Mouse (Mus musculus) intestine, postnatal 0 days (tissue): ENCODE data around the gene Dcaf15. TPM values are rescaled to one million over a fixed set of nuclear protein-coding genes. Genes with fewer than 3 reads are reported as not detected.

Source experiments
- ATAC-seq: fragments of 200-750 bp; cut with Nextera tagmentation; 2 replicates; pipeline ENCODE4 v1.8.0; 2017; ENCODE audit warnings: mild to moderate bottlenecking, moderate TSS enrichment, moderate library complexity
- H3K27ac ChIP-seq: fragments of 300-500 bp; sonication (generic); 2 replicates; pipeline ENCODE4 v1.5.1; 2014; ENCODE audit warnings: mild to moderate bottlenecking, low read depth, low read length, moderate library complexity
- H3K27me3 ChIP-seq: fragments of 300-500 bp; sonication (generic); replicated peaks from 2 replicates; pipeline ENCODE4 v1.6.1; 2014; ENCODE audit warnings: low read length, mixed read lengths; ENCODE audit not compliant: control insufficient read depth, insufficient read depth
- H3K36me3 ChIP-seq: fragments of 300-500 bp; sonication (generic); 2 replicates; pipeline ENCODE4 v1.6.1; 2014; ENCODE audit warnings: mild to moderate bottlenecking, moderate library complexity; ENCODE audit not compliant: control insufficient read depth, insufficient read depth
- H3K4me1 ChIP-seq: fragments of 300-500 bp; sonication (generic); replicated peaks from 2 replicates; pipeline ENCODE4 v1.6.1; 2014; ENCODE audit warnings: antibody characterized with exemption, low read length, mixed read lengths; ENCODE audit not compliant: control insufficient read depth, insufficient read depth
- H3K4me2 ChIP-seq: fragments of 300-500 bp; sonication (generic); replicated peaks from 2 replicates; pipeline ENCODE4 v1.6.1; 2014; ENCODE audit warnings: low read depth, mild to moderate bottlenecking, moderate library complexity
- H3K4me3 ChIP-seq: fragments of 300-500 bp; sonication (generic); 2 replicates; pipeline ENCODE4 v1.5.1; 2014; ENCODE audit warnings: low read depth, low read length
- H3K9ac ChIP-seq: fragments of 300-500 bp; sonication (generic); 2 replicates; pipeline ENCODE4 v1.6.1; 2014; ENCODE audit warnings: mild to moderate bottlenecking, low read depth, low read length
- H3K9me3 ChIP-seq: fragments of 300-500 bp; sonication (generic); 2 replicates; pipeline ENCODE4 v1.6.1; 2016; ENCODE audit warnings: mixed run types; ENCODE audit not compliant: control insufficient read depth
- CTCF ChIP-seq: sonication (generic); IDR thresholded peaks from 2 replicates; pipeline ENCODE4 v1.5.1; 2016; ENCODE audit warnings: low read depth, mild to moderate bottlenecking, control low read depth, antibody characterized with exemption, moderate library complexity
- WGBS: fragments of 180-500 bp; shearing (Covaris S2); extraction: QIAGEN DNeasy Blood & Tissue Kit; methylation state at CpG from one replicate; pipeline ENCODE4 v1.1.7; 2014; 5-methylcytosine and 5-hydroxymethylcytosine counted together
- polyA plus RNA-seq: library from polyadenylated mRNA; unstranded; fragments of >200 nt; fragmentation: Nextera tagmentation; extraction: Ambion mirVana; gene quantifications from 2 replicates; pipeline ENCODE4 v1.2.1, GENCODE M21; 2015

The Dcaf15 gene
- polyA plus RNA-seq, 1 experiment from 2014 or later: 8.6 TPM

DNA sequence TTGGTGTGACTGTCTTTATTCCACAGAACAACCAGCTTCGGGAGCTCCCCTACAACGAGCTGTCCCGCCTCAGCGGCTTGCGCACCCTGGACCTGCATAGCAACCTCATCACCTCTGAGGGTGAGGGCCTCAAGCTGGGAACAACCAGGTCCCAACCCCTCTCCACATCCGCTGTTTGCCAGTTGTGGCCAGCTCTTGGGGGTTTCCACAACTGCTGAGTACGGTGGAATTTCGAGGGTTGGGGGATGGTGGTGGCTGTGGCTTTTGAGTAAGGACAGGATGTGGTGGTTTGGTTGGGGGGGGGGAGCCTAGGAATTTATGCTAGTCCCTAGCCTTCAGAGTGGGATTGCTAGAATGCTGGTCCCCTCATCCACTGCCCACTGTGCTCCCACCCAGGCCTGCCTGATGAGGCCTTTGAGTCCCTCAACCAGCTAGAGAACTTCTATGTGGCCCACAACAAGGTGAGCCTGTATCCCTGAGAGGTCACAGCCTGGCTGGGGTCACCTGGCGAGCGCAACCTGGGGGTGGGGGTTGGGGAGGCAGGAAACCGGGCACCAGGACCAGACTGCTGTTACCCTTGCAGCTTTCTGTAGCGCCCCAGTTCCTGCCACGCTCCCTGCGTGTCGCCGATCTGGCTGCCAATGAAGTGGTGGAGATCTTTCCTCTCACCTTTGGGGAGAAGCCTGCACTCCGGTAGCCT, 22.8 kb upstream of the Dcaf15 start:
- no peaks in the 10 kb centered on the region for H3K4me1 ChIP-seq
- no peak overlapping the region for H3K4me3 ChIP-seq
- no peak overlapping the region for H3K4me2 ChIP-seq
- no peaks in the 10 kb centered on the region for H3K27me3 ChIP-seq
- WGBS: 61% methylated on average over 17 of the region's 17 CpGs
- H3K27ac ChIP-seq: no peak overlapping the region
- no peak for ATAC-seq
- 0 out of 2 replicates have a peak, but pooled peaks cover 8% of the 10 kb centered on the region for H3K36me3 ChIP-seq
- no peak for TF ChIP-seq CTCF
- no peaks in the 10 kb centered on the region for H3K9me3 ChIP-seq
- H3K9ac ChIP-seq: no peak overlapping the region

DNA sequence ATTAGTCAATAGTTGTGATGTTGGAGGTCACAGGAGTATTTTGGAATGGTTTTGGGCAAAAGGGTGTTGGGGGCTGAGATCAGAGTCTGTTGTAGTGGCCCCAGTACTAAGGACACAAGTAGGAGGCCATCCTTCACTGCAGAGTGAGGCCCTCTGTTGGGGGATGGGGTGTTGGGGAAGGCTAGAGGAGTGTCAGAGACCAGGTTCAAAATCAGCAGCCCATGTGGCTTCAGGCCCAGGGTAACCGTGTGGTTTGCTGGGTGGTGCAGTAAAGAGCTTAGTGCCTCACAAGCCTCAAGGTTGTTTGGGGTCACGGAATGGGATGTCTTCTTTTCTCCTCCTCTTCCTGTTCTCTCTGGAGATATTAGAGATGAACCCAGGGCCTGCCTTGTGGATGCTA, 22.2 kb upstream of the Dcaf15 start:
- no peaks in the 10 kb centered on the region for H3K27me3 ChIP-seq
- no peak overlapping the region for H3K27ac ChIP-seq
- H3K4me2 ChIP-seq: no peak overlapping the region
- 0 out of 2 replicates have a peak, but pooled peaks cover 3% of the 10 kb centered on the region for H3K36me3 ChIP-seq
- 60% methylated on average over 2 of the region's 2 CpGs for WGBS
- no peaks in the 10 kb centered on the region for H3K4me1 ChIP-seq
- no peak for ATAC-seq
- H3K4me3 ChIP-seq: no peak overlapping the region
- TF ChIP-seq CTCF: no peak
- H3K9ac ChIP-seq: no peak overlapping the region
- H3K9me3 ChIP-seq: no peaks in the 10 kb centered on the region

DNA sequence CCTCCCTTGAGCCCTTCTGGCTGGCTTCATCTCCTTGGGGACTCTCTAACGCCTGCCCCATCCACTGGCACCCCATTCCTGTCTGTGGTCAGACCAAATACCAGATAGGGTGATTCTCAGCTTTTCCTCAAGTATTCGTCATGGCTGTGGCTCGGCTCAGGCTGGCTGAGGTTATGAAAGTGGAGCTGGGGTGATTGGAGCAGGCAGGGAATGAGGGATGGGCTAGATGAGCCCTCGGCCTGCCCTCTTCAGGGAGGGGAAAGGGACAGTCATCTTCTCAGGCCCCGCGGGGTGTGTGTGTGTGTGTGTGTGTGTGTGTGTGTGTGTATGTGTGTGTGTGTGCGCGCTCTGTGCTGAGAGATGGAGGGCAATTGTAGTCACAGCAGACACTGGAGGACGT, 21.1 kb upstream of the Dcaf15 start, which contains the start of gene Podnl1:
Podnl1 (plus strand) TSS at position 334 of the 400 bp plus-strand sequence.
- Histone ChIP-seq H3K36me3 (no peaks in the 10 kb centered on the region), H3K27me3 (no peaks in the 10 kb centered on the region), H3K9me3 (no peaks in the 10 kb centered on the region), H3K4me2 (no peak within 1 kb of the TSS), H3K4me1 (no peaks in the 10 kb centered on the region), H3K4me3 (no peak within 1 kb of the TSS), H3K9ac (no peak within 1 kb of the TSS), H3K27ac (no peak within 1 kb of the TSS)
- WGBS: 38% methylated on average over 9 of the region's 9 CpGs
- TF ChIP-seq CTCF: no peak
- ATAC-seq: no peak

DNA sequence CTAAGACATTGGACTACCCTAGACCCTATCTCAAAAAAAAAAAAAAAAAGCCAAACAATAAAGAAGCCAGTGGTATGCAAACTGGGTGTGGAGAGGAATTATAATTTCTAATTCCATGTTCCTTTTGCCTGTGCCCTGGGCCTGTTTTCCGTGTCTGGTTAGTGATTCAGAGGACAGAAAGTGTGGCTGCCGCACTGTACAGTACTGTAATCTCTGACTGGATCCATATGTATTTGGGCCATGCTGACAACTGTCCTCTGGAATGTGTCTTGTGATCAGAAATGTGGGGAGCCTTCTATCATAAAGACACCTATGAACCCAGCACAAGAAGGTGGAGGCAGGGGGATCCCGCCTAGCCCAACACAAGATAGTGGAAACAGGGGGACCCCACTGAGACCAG, 17.6 kb upstream of the Dcaf15 start:
- TF ChIP-seq CTCF: no peak
- no peak for ATAC-seq
- H3K4me1 ChIP-seq: no peaks in the 10 kb centered on the region
- WGBS: 84% methylated on average over 3 of the region's 3 CpGs
- no peaks in the 10 kb centered on the region for H3K36me3 ChIP-seq
- no peaks in the 10 kb centered on the region for H3K9me3 ChIP-seq
- no peak overlapping the region for H3K4me3 ChIP-seq
- H3K27me3 ChIP-seq: no peaks in the 10 kb centered on the region
- H3K4me2 ChIP-seq: no peak overlapping the region
- H3K9ac ChIP-seq: no peak overlapping the region
- H3K27ac ChIP-seq: no peak overlapping the region

DNA sequence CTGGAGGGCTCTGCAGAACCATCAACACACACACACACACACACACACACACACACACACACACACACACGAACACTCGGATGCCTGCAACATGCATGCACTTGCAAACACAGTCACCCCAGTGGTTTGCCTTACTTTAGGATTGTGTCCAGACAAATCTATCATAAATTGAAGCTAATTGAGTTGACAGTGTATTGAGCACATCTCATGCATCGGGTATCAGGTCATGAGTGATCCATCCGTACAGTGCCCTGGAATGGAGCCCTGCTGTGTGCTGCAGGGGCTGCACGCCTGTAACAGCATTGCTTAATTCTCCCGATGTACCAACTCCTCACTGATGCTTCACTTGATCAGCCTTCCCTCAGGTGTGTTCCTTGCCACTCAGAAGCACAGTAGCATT, 11.1 kb upstream of the Dcaf15 start:
- Histone ChIP-seq H3K27ac (no peak overlapping the region), H3K4me3 (no peak overlapping the region), H3K4me1 (no peaks in the 10 kb centered on the region), H3K9ac (no peak overlapping the region), H3K27me3 (no peaks in the 10 kb centered on the region), H3K36me3 (no peaks in the 10 kb centered on the region), H3K4me2 (no peak overlapping the region), H3K9me3 (no peaks in the 10 kb centered on the region)
- WGBS: 88% methylated on average over 6 of the region's 6 CpGs
- no peak for ATAC-seq
- TF ChIP-seq CTCF: no peak

DNA sequence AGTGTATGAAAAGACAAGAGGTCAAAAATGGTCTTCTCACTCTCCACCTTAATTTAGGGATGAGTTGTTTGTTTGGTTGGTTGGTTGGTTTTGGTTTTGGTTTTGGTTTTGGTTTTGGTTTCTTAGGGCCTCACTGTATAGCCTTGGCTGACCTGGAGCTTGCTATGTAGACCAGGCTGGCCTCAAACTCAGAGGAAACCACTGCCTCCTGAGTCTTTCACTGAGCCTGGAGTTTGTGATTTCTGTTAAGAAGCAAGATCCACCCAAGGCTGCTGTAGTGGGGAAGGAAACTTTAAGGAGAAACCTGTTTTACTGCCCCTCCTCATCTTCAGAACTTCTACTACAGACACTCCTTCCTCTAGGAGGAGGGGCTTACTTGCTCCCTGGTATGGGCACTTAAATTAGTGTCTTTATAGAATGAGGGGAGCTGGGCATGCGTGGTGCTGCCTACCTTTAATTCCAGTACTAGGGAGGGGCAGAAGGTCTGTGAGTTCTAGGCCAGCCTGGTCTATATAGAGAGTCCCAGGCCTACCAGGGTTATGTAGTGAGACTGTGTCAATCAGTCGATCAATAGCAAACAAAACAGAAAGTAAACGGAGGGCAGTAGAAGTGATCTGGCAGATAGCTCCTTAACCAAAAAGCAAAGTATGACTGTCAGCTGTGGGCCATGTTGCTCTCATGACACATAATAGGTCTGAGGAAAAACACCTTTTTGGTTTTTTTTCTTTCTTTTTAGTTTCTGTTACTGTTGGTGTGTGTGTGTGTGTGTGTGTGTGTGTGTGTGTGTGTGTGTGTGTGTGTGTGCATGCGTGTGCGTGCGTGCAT, 1.9 kb upstream of the Dcaf15 start:
- Histone ChIP-seq H3K4me3 (no peak overlapping the region), H3K27me3 (no peaks in the 10 kb centered on the region), H3K4me2 (no peak overlapping the region), H3K27ac (no peak overlapping the region), H3K36me3 (no peaks in the 10 kb centered on the region), H3K9ac (no peak overlapping the region), H3K9me3 (no peaks in the 10 kb centered on the region), H3K4me1 (peaks cover 11% of the 10 kb centered on the region; the same call in 1 of the 2 replicates)
- ATAC-seq: no peak
- no peak for TF ChIP-seq CTCF
- 77% methylated on average over 6 of the region's 6 CpGs for WGBS
